Mouse (Mus musculus) T-helper 17 cell (primary cell): Measurements from ENCODE around the gene Ptprm.

Experiments used
- in situ Hi-C, 2 experiments: fragments of 300-600 bp; cut with MboI, MseI; formaldehyde crosslinking; loops; 1 replicate in 1 of 2; 2 replicates in 1 of 2; pipeline ENCODE4 v1.15.1; 2025; ENCODE audit warnings: high pct_unique_total_duplicates in 2 of 2

Gene Ptprm

GRCm38 (mm10) chr17:67346921-67347320 lies 7.3 kb downstream of the Ptprm start:
- in situ Hi-C loops, result no loop called here

DNA sequence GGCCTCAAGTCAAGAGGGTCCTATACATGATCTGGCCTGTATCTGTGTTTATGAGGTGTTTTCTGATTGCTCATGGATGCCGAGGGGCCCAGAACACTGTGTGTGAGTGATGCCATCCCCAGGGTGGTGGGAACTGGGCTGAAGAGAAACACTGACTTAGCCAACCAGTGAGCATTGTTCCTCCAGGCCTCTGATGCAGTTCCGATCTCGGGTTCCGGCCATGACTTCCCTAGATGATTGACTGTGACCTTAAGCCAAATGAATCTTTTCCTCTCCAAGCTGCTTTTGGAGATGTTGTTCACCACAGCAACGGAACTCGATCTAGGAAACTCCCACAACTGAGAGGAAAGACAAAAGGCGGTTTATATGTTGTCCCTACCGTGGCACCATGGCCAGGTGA lies 9.1 kb downstream of the Ptprm start:
- in situ Hi-C loops, result no loop called here

GRCm38 (mm10) chr17:67343471-67343870 lies 10.8 kb downstream of the Ptprm start:
- in situ Hi-C loops, result no loop called here

DNA sequence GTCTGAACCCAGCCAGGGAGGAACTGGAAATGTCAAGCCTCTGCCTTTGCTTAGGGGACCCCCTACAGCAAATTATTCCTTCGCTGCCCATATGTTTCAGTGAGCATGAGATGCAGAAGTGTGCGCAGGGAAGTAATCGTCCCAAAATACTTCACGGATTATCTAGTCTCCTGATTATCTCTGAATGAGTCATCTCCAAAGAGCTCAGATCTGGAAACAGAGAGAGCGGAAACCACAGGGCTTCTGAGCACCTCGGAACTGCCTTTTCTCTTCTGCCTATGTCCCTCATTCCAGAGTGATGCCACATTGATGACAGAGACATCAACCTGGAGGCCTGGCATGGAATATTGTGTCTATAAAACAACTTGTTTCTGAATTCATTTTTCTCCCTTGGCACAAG lies 11.3 kb downstream of the Ptprm start:
- in situ Hi-C loops, result no loop called here

DNA sequence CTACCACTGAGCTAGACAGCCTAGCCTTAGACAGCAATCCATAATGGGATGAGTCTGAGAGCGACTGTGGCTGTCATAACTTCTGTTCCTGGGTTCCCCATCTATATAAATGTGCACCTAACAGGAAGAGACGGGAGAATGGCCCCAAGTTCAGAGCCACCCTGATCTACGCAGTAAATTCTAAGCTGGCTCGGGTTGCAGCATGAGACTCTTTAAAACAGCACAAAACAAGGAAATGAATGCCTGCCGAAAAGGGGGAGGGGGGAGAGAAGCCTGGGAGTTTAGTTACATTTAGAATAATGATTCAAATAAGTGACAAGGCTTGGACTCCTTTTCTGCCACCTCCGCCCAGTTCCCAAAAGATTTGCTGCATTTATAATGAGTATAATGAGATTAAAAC lies 13.9 kb downstream of the Ptprm start:
- in situ Hi-C loops, result no loop called here

GRCm38 (mm10) chr17:67339569-67339968 lies 14.7 kb downstream of the Ptprm start:
- in situ Hi-C loops, result no loop called here

GRCm38 (mm10) chr17:67334310-67334709 lies 19.9 kb downstream of the Ptprm start:
- in situ Hi-C loops, result no loop called here

DNA sequence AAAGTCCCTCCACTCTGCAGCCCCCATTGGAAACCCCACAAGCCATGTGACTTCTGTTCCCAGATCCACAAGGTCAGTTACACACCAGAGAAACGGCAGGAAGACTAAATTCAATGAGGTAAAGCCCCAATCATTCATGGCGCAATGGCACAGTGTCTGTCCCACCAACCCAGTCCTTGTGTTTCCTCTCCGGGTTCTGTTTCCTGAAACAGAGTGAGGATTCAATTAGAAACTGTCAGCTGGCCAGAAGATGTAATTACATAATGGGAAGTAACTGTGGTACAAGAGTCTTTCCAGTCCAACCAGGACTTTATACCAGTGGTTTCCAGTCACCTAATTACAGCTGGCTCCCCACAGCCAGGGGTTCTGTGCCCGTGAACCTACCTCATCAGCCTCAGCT lies 24.8 kb downstream of the Ptprm start:
- in situ Hi-C loops, result no loop called here

- in situ Hi-C loops, result no loop called here
These were observed 29.8 kb downstream of the Ptprm start for GRCm38 (mm10) chr17:67324499-67324832.

- in situ Hi-C loops, result no loop called here
These were observed 30.3 kb downstream of the Ptprm start for GRCm38 (mm10) chr17:67323777-67324498.

DNA sequence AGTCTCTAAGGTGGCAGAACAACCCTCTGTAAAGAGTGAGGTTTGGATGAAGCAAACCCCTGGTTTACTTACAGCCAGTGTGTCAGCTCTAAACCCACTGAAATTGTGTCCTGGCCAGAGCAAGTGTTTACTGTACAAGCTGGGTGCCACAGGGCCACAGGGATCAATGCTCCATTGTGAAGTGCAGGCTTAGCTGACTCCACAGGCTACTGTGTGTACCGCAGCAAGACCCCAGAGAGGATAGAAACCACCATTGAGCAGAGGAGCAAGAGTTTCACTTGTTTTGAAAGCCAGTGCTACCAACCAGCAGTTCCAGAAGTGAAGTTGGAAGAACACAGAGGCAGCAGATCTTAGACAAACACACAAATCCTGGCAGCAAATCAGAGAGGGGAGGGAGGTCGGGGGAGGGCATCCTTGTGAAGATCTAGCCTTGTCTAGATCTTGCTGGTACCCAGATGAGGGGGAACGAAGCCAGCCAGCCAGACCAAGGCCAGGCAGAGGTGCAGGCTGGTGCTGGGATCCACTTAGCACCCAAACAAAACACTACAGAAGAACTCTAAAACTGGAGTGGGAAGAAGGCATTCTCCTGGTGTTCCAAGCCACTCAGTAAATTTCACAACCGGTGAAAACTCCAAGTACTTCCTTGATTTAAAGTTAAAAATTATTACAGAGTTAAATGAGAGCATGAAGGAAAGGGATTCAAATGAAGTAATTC lies 39.6 kb downstream of the Ptprm start:
- in situ Hi-C loops, result no loop called here

GRCm38 (mm10) chr17:67308421-67308820 lies 45.8 kb downstream of the Ptprm start:
- in situ Hi-C loops, result no loop called here

GRCm38 (mm10) chr17:67306066-67306845 lies 48.0 kb downstream of the Ptprm start:
- in situ Hi-C loops, result no loop called here

DNA sequence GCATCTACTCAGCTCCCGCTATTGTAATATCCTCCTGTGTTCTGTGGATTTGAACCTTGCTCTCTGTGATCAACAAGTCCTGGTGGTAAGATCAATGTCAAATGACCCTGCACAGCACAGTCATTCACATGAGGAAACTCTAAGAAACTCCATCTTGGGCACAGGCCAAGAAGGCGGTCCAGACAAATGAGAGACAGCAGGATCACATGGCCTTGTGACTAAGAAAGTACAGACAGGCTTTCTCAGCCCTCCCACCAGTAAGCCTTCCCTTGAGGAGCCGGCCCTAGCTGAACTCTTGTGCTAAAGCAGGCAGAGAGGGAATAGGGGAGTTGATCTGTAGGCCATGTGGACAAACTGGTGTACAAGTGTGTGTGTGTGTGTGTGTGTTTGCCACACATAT lies 49.4 kb downstream of the Ptprm start:
- in situ Hi-C loops, result no loop called here

DNA sequence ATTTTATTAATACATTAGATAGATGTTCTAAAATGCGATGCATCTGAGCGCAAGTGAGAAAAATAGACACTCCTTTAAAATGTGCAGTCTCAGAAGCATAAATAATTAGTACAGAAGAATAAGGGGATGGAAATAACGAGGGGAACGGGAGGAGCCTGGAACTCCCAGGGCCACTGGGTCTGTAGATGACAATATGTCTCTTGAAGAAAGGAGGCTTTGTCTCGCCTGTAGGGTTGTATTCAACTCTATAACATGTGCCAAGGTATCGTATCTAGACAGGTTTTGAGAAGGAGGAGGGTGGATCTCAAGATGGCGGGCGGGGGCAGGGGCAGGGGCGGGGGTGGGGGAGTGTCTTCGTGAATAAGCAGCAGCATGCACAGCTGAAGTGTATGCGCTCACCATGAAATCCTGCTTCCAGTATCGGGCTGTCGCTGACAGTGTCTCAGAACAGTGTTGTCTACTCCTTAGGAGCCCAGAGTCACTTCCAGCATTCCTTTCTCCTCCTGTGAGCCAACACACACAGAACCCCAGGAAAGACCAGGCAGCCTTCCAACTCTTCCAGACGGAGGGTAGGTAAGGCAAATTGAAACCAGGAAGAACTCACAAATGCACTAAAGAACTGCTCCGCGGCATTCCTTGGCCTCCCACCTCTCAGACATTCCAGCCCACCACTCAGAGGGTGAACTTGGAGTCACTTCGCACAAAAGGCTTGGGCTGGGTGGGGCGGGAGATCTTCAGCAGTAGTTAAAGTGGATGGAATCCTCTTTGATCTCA lies 50.7 kb downstream of the Ptprm start:
- in situ Hi-C loops, result no loop called here

DNA sequence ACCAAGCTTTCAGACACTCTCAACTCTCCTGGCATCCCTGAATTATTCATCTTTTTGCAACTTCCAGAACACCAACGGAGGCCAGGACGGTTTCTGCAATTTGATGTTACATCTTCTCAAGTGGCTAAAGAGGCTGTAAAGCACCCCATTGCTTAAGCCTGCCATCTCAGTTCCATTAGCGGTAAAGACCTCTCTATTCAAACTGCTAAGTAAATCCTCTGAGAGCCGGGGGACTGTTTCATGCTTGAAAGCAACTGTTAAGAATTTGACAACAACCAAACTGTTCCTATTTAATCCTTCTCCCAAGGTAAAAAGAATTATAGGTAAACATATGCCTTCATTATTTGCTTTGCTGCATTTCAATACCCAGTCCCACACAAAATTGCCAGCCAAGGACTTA lies 51.7 kb downstream of the Ptprm start:
- in situ Hi-C loops, result no loop called here

GRCm38 (mm10) chr17:67302074-67302473 lies 52.2 kb downstream of the Ptprm start:
- in situ Hi-C loops, result no loop called here

DNA sequence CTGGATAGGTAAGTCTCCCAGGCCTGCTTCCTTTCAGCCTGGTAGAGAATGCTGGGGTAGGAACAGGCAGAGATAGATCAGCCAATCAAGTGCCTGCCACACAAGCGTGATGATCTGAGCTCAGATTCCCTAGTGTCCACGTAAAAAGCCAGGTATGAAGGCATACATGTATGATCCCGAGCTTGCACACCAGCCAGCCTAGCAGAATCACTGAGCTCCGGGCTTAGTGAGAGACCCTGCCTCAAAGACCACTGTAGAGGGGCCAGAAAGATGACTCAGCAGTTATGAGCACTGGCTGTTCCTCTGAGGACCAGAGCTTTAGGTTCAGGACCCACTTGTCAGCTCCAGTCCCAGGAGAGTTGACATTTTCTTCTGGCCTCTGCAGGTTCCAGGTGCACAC lies 52.9 kb downstream of the Ptprm start:
- in situ Hi-C loops, result no loop called here

DNA sequence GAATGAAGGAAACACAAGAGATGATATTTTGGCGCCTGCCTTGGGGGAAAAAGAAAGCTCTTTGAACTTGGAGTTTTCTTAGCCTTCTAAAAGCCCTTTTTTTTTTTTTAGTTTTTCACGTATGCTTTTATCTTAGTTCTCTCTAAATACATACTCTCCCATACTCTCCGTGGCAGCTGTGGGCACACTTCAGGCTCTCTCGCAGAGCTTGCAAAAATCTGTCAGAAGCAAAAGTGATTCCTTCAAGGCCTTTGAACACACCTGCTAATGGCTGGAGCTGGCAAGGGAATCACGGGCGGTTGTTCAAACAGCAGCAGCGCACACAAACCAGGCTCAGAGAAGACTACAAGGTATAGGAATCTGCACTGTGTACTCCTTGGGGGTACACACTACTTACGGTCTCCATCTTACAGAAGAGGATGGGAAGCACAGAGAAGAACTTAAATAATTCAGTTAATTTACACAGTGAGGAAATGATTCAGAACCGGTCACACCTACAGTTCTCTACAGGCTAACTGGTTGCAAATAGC lies 55.9 kb downstream of the Ptprm start:
- in situ Hi-C loops, result no loop called here

DNA sequence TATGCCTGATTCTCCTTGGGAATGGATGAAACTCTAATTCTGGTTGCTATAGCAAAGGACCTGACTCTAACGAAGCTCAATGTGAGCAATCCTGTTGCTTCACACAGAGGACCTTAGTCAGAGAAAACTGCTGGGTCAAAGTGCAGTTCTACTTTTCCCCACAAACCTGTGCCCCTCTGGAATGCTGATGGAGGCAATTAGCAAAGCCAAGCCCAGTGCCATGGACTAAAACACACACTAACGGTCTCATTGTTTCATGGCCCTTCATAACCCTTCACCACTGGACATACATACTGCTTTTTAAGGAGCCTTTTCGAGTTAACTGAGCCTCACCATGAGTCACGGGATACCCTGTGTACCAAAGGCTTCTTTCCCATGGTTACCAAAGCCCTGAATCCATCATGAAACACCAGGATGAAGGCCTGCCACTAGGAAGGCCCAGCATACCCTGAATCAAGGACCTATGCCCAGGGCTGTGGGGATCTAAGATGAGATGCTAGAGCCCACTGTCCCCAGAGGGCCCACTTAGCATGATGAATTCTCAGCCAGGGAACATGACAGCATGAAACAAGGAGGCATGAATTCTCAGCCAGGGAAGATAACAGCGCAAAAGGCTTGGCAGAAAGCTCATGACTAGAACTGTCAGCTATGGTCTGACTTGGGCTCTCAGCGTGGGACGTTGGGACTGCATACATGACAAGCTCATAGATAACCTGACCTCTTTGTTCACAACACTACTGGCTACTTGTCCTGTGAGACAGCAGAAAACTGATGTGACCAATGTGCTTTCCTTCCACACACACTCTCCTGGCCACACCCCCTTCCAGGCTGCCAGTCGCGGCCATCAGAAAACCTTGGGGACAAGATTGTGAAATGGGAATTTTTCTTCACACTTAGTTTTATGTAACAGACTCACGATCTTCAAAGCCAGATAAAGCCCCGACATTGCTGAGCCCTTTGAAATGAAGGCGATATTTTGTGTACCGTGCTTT lies 57.4 kb downstream of the Ptprm start:
- in situ Hi-C loops, result no loop called here
